Mouse (Mus musculus) lung, embryonic 16.5 days (tissue): ENCODE data around the gene Nhsl1. TPM values are rescaled to one million over a fixed set of nuclear protein-coding genes. Genes with fewer than 3 reads are reported as not detected.
"Not testable (repeated sequence)": the region's sequence is repeated elsewhere in the genome, so short reads cannot be mapped to it uniquely, and the experiment has no call there.

Experiments
- ATAC-seq: fragments of 200-750 bp; cut with Nextera tagmentation; 2 replicates; pipeline ENCODE4 v1.8.0; 2017; ENCODE audit warnings: low read depth, mild to moderate bottlenecking, moderate library complexity
- H3K27ac ChIP-seq: fragments of 300-500 bp; sonication (generic); 2 replicates; pipeline ENCODE4 v1.5.1; 2014; ENCODE audit warnings: mild to moderate bottlenecking, control low read depth, low read length
- H3K27me3 ChIP-seq: fragments of 300-500 bp; sonication (generic); 2 replicates; pipeline ENCODE4 v1.6.1; 2014; ENCODE audit warnings: low read depth, low read length, mixed read lengths; ENCODE audit not compliant: control insufficient read depth, insufficient read depth
- H3K36me3 ChIP-seq: fragments of 300-500 bp; sonication (generic); 2 replicates; pipeline ENCODE4 v1.6.1; 2014; ENCODE audit warnings: low read length; ENCODE audit not compliant: control insufficient read depth, insufficient read depth
- H3K4me1 ChIP-seq: fragments of 300-500 bp; sonication (generic); replicated peaks from 2 replicates; pipeline ENCODE4 v1.6.1; 2014; ENCODE audit warnings: low read length, mixed read lengths; ENCODE audit not compliant: control insufficient read depth, insufficient read depth
- H3K4me2 ChIP-seq: fragments of 300-500 bp; sonication (generic); 2 replicates; pipeline ENCODE4 v1.6.1; 2014; ENCODE audit warnings: low read depth, low read length, control low read depth
- H3K4me3 ChIP-seq: fragments of 300-500 bp; sonication (generic); 2 replicates; pipeline ENCODE4 v1.5.1; 2014; ENCODE audit warnings: mild to moderate bottlenecking, low read length, control low read depth
- H3K9ac ChIP-seq: fragments of 300-500 bp; sonication (generic); 2 replicates; pipeline ENCODE4 v1.6.1; 2014; ENCODE audit warnings: low read length, control low read depth
- H3K9me3 ChIP-seq: fragments of 300-500 bp; sonication (generic); 2 replicates; pipeline ENCODE4 v1.6.1; 2016; ENCODE audit warnings: low read length; ENCODE audit not compliant: control insufficient read depth
- WGBS: fragments of 180-500 bp; shearing (Covaris S2); extraction: QIAGEN DNeasy Blood & Tissue Kit; methylation state at CpG from one replicate; pipeline ENCODE4 v1.1.7; 2014; 5-methylcytosine and 5-hydroxymethylcytosine counted together
- polyA plus RNA-seq: library from polyadenylated mRNA; unstranded; fragments of >200 nt; fragmentation: Nextera tagmentation; extraction: Ambion mirVana; gene quantifications from 2 replicates; pipeline ENCODE4 v1.2.1, GENCODE M21; 2015

Gene Nhsl1
- polyA plus RNA-seq, 1 experiment from 2014 or later: 4.6 TPM

GRCm38 (mm10) chr10:18529177-18529576, 210.4 kb downstream of the Nhsl1 start:
- no peak for ATAC-seq
- Histone ChIP-seq H3K9me3 (no peaks in the 10 kb centered on the region), H3K4me2 (no peak overlapping the region), H3K4me1 (peaks cover 8% of the 10 kb centered on the region), H3K36me3 (peaks cover 7% of the 10 kb centered on the region), H3K9ac (no peak overlapping the region), H3K27me3 (no peaks in the 10 kb centered on the region), H3K4me3 (no peak overlapping the region), H3K27ac (no peak overlapping the region)
- 75% methylated on average over 4 of the region's 4 CpGs for WGBS

- Histone ChIP-seq H3K4me2 (no peak overlapping the region), H3K36me3 (peaks cover 5% of the 10 kb centered on the region), H3K9ac (no peak overlapping the region), H3K4me1 (peaks cover 8% of the 10 kb centered on the region), H3K9me3 (no peaks in the 10 kb centered on the region), H3K27ac (no peak overlapping the region), H3K27me3 (no peaks in the 10 kb centered on the region), H3K4me3 (no peak overlapping the region)
- no peak for ATAC-seq
- WGBS: 89% methylated on average over 4 of the region's 4 CpGs
Observed at GRCm38 (mm10) chr10:18530161-18530560, 211.4 kb downstream of the Nhsl1 start.

GRCm38 (mm10) chr10:18532293-18532692, 213.5 kb downstream of the Nhsl1 start:
- H3K27ac ChIP-seq: no peak overlapping the region
- peaks cover 2% of the 10 kb centered on the region for H3K4me1 ChIP-seq
- no peak for ATAC-seq
- no peak overlapping the region for H3K4me3 ChIP-seq
- peaks cover 8% of the 10 kb centered on the region for H3K36me3 ChIP-seq
- no peaks in the 10 kb centered on the region for H3K9me3 ChIP-seq
- 57% methylated on average over 8 of the region's 8 CpGs for WGBS
- H3K9ac ChIP-seq: no peak overlapping the region
- H3K4me2 ChIP-seq: no peak overlapping the region
- no peaks in the 10 kb centered on the region for H3K27me3 ChIP-seq

GRCm38 (mm10) chr10:18536889-18537288, 218.1 kb downstream of the Nhsl1 start:
- H3K27me3 ChIP-seq: no peaks in the 10 kb centered on the region
- H3K9ac ChIP-seq: no peak overlapping the region
- peaks cover 4% of the 10 kb centered on the region for H3K36me3 ChIP-seq
- ATAC-seq: no peak
- no peaks in the 10 kb centered on the region for H3K4me1 ChIP-seq
- H3K9me3 ChIP-seq: no peaks in the 10 kb centered on the region
- no peak overlapping the region for H3K4me2 ChIP-seq
- WGBS: 81% methylated on average over 2 of the region's 2 CpGs
- no peak overlapping the region for H3K4me3 ChIP-seq
- H3K27ac ChIP-seq: no peak overlapping the region

- 8% methylated on average over 13 of the region's 13 CpGs for WGBS
- H3K27ac ChIP-seq: no peak overlapping the region
- H3K4me2 ChIP-seq: peak overlapping the region; percentile 94
- peak overlapping the region; percentile 79 for H3K9ac ChIP-seq
- H3K9me3 ChIP-seq: no peaks in the 10 kb centered on the region
- H3K4me1 ChIP-seq: peaks cover 4% of the 10 kb centered on the region; the same call in 1 of the 2 replicates
- peak overlapping the region; percentile 76 for H3K4me3 ChIP-seq
- ATAC-seq: no peak
- no peaks in the 10 kb centered on the region for H3K27me3 ChIP-seq
- no peaks in the 10 kb centered on the region for H3K36me3 ChIP-seq
Observed at GRCm38 (mm10) chr10:18545309-18545708, 226.5 kb downstream of the Nhsl1 start.

GRCm38 (mm10) chr10:18545813-18546235, 227.0 kb downstream of the Nhsl1 start, which contains the start of gene Hebp2:
Gene Hebp2, minus strand, starts transcription at chr10:18546076.
- Histone ChIP-seq H3K4me2 (peak within 1 kb of the TSS; percentile 94), H3K4me3 (peak within 1 kb of the TSS; percentile 76), H3K4me1 (peaks cover 4% of the 10 kb centered on the region; the same call in 1 of the 2 replicates), H3K9me3 (no peaks in the 10 kb centered on the region), H3K9ac (peak within 1 kb of the TSS; percentile 79), H3K27me3 (no peaks in the 10 kb centered on the region), H3K27ac (peak within 1 kb of the TSS; percentile 27; the same call in 1 of the 2 replicates), H3K36me3 (no peaks in the 10 kb centered on the region)
- WGBS: under 1% methylated on average over 22 of the region's 22 CpGs
- ATAC-seq: peak; percentile 89

GRCm38 (mm10) chr10:18547381-18547780, 228.6 kb downstream of the Nhsl1 start:
- no peak overlapping the region for H3K27ac ChIP-seq
- H3K4me3 ChIP-seq: no peak overlapping the region
- H3K9ac ChIP-seq: no peak overlapping the region
- no peaks in the 10 kb centered on the region for H3K36me3 ChIP-seq
- WGBS: 69% methylated on average over 4 of the region's 4 CpGs
- H3K4me2 ChIP-seq: no peak overlapping the region
- no peak for ATAC-seq
- no peaks in the 10 kb centered on the region for H3K9me3 ChIP-seq
- no peaks in the 10 kb centered on the region for H3K27me3 ChIP-seq
- H3K4me1 ChIP-seq: peaks cover 4% of the 10 kb centered on the region; the same call in 1 of the 2 replicates

- peak overlapping the region; percentile 52 for H3K4me3 ChIP-seq
- ATAC-seq: peak; percentile 19; the same call in 1 of the 2 replicates
- H3K4me1 ChIP-seq: peaks cover 4% of the 10 kb centered on the region; the same call in 1 of the 2 replicates
- no peaks in the 10 kb centered on the region for H3K36me3 ChIP-seq
- H3K27ac ChIP-seq: no peak overlapping the region; the same call in 1 of the 2 replicates
- H3K9ac ChIP-seq: peak overlapping the region; percentile 57
- peak overlapping the region; percentile 86 for H3K4me2 ChIP-seq
- no peaks in the 10 kb centered on the region for H3K27me3 ChIP-seq
- H3K9me3 ChIP-seq: no peaks in the 10 kb centered on the region
- 7% methylated on average over 35 of the region's 35 CpGs for WGBS
Observed at GRCm38 (mm10) chr10:18549321-18550216, 230.8 kb downstream of the Nhsl1 start.

- H3K4me1 ChIP-seq, ATAC-seq, H3K27ac ChIP-seq, H3K9ac ChIP-seq, H3K4me3 ChIP-seq, H3K4me2 ChIP-seq, H3K36me3 ChIP-seq, H3K27me3 ChIP-seq, H3K9me3 ChIP-seq: not testable (repeated sequence)
- 82% methylated on average over 9 of the region's 9 CpGs for WGBS
Observed at GRCm38 (mm10) chr10:18559076-18559475, 240.3 kb downstream of the Nhsl1 start.
